ENCODE assay signal across 8 mouse cellular contexts in the genomic region with DNA sequence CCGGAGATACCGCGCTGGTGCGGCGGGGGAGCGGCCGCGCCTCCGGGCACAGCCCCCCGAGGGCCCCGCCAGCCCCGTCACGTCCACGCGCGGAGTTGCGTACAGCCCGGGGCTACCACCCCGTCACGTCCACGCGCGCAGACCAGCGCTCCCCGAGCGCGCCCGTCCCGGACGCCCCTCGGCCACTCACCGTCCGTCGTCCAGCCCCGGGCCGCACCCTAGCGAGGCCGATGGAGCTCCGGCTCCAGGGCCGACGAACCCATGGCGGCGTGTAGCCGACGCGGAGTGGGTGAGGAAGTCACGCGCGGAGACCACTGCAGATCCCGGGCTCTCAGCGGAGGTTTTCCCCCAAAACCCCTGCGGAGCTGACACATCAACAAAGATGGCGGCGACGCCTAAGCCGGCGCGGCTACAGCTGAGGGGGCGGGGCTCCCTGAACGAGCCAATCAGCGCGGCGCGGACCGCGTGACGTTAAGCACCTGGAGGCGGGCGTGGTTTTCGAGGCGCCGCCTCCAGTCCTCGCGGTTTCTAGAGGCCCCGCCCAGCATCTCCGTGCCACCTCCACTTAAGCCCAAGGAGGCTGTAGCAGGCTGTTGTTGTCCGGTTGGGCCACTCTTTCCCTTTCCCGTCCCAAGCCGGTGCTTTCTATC. TPM values are rescaled to one million over a fixed set of nuclear protein-coding genes. Genes with fewer than 3 reads are reported as not detected.
A peak's percentile ranks its signal among the peaks of the same experiment; 100 is the strongest.
DNase-seq lines count a peak whose midpoint lies in the region; ATAC-seq lines count a peak whose summit lies in the region.

A gene (minus strand): TSS at position 393 of the 650 bp plus-strand sequence.

- no peaks in the 10 kb centered on the region for H3K27me3 ChIP-seq in intestine, embryonic 14.5 days (replicated peaks; ENCODE audit: control insufficient read depth, insufficient read depth, low read length)

- peak; percentile 95 to 98 for DNase-seq in adrenal gland, adult (ENCODE audit: inconsistent age in 2 of 2, low spot score in 1 of 2)
- peak; percentile 99 for DNase-seq in embryo, embryonic 10.5 days (ENCODE audit: low spot score)
- DNase-seq in gastrocnemius, postnatal 14 days = peak; percentile 95
- peak; percentile 97 for DNase-seq in intestine, embryonic 14.5 days (ENCODE audit: low spot score)
- DNase-seq in left cerebral cortex, postnatal 14 days (ENCODE audit: low spot score in 2 of 2) = peak; percentile 97 to 98
- DNase-seq in mesoderm, embryonic 11.5 days (ENCODE audit: low read depth, low spot score) = peak; percentile 97
- DNase-seq in right cerebral cortex, postnatal 36 days (ENCODE audit: low spot score in 2 of 2) = peak; percentile 95
- peak; percentile 93 for DNase-seq in yolk sac, embryonic 10.5 days (ENCODE audit: low spot score)

- H3K4me1 ChIP-seq in intestine, embryonic 14.5 days (replicated peaks; ENCODE audit: control insufficient read depth, insufficient read depth, low read length) = peaks cover 28% of the 10 kb centered on the region

- H3K9me3 ChIP-seq in intestine, embryonic 14.5 days (ENCODE audit: control insufficient read depth, low read length) = no peaks in the 10 kb centered on the region

- peak within 1 kb of the TSS; percentile 59 for H3K9ac ChIP-seq in intestine, embryonic 14.5 days (ENCODE audit: low read length)

- H3K27ac ChIP-seq in intestine, embryonic 14.5 days (ENCODE audit: low read depth) = peak within 1 kb of the TSS; percentile 39

- peak within 1 kb of the TSS; percentile 74 for H3K4me3 ChIP-seq in intestine, embryonic 14.5 days (ENCODE audit: low read depth, low read length)

- peak within 1 kb of the TSS; percentile 83 for H3K4me2 ChIP-seq in intestine, embryonic 14.5 days (ENCODE audit: low read length)

- intact Hi-C loops in gastrocnemius, postnatal 14 days (cut with DNase I; ENCODE audit: low total_unique reads) = no loop called here
- intact Hi-C loops in left cerebral cortex, postnatal 14 days (cut with DNase I) = loop anchor here (10.0 kb wide), 1 partner anchor 193 kb away; no protein-coding TSS in a partner anchor

- under 1% methylated on average over 79 of the region's 79 CpGs for WGBS in intestine, embryonic 14.5 days

- H3K36me3 ChIP-seq in intestine, embryonic 14.5 days (ENCODE audit: control insufficient read depth, insufficient read depth, low read length) = no peaks in the 10 kb centered on the region

- peak; percentile 98 for ATAC-seq in intestine, embryonic 14.5 days (replicated peaks; ENCODE audit: low FRiP score, low TSS enrichment, low read depth)

RNA-seq across cellular contexts. Expression of the gene that starts here (rescaled TPM):
- 10 to 100 TPM; 21.8 to 22.5 TPM for total RNA-seq in gastrocnemius, postnatal 14 days (2021)
- 17.5 and 20.0 TPM in 2 replicates for polyA plus RNA-seq in intestine, embryonic 14.5 days (2014; fragmentation: Nextera tagmentation; extraction: Ambion mirVana)
- 10 to 100 TPM; 43.6 to 47.2 TPM for total RNA-seq in left cerebral cortex, postnatal 14 days (2021)

Comparison
In these comparisons a context has a peak if more than half of its experiments do, and no peak if none do; other contexts are left out.
1. Peak in every context shown above with its lines: DNase-seq, ATAC-seq, H3K4me3 ChIP-seq and H3K27ac ChIP-seq.